Mouse (Mus musculus): ENCODE measurements around the gene Myh7b.

Myh7b gene

DNA sequence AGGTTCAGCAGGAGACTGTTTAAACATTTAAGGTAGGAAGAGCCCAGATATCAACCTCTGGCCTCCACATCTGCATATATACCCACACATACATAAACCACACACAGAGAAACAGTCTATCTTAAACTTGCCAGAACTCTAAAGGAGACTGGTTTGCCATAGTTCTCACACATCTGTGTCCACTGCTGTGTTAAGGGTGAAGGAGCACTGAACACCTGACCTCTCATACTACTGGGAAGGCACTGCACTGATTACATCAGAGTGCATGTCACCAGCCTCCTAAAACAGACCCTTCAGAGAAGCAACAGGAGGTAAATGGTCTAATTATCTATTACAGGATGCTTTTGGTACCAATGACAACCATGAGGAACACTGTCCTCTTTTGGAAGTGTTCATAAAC, 25.9 kb downstream of the Myh7b start:
- DNase-seq: peak; percentile 73

- peak; percentile 89 for DNase-seq
Measured at GRCm38 (mm10) chr2:155637411-155637810, 26.4 kb downstream of the Myh7b start.

DNA sequence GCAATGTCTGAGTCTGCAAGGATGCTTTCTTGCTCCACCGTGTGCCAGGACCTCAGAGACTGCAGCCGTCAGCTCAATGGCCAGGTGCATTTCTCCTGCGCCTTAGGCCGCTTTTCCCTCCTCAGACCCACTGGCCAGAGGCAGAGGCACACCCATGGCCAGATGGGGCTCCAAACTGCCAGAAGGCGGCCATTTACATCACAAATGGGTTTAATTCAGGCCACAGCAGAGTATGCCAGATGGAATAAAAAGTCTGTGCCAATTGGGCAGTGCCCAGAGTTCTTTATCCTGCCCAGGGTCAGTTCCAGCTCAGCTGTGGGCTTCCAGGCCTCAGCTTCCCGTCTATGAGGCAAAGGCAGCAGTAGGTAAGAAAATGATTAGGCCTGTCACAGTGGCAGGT, 29.6 kb downstream of the Myh7b start:
- DNase-seq: no peak

DNA sequence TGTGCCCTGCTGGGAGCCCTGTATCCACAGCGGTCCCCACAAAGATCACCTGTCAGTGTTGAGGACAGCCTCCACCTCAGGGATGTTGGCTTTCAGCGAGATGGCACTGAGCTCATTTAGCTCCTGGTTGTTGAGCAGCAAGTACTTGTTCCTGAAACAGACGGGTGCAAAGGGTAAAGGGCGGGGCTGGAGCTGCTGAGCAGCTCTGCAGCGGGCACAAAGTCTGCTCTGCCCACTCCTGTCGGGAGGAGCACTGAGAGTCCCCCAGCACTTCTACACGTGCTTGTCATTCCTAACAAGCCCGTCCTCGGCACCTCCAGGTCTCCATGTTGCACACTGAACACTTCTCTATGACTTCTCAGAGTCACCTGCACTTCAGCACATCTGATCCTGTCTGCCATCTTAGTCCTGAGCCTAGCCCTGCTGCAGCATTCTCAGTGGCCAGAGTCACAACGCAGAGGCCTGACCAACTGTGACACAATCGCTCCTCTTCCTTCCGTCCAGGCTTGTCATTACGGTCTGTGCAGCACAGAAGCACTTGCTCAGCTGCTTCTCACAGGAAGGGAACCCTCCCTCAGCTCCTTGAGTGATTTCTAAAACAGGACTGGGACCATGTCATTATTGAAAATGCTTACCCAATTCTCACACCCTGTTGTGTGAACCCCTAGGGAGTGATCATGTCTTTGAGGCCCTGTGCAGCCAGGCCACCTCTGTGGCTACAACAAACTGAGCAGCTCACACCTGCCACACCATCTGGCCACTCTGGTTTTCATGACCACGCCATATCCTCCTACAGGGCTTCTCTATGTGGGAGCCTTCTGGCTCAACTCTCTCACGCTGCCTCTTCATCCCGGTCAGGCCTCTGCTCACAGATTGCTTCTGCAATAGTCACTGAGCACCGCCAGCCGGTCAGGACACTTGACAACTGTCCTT, 30.8 kb downstream of the Myh7b start:
- DNase-seq: peak; percentile 87

DNA sequence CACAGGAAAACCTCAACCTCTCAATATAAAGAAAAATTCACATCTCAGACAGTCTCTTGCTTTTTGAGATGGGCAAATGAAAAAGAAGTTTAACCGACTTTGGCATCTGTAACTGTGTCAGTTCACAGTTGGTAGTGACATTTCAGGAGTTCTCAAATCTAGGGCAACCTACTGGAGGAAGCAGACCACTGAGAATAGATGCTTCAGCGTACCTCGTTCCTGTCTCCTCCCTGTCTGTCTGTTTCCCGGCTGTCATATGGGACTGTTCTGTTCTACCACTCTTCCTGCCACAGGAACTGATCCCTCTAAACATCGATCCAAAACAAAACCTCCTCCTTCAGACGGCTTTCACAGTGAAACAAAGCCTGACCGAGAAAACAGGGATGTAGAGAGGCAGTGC, 34.7 kb downstream of the Myh7b start:
- DNase-seq: no peak

DNA sequence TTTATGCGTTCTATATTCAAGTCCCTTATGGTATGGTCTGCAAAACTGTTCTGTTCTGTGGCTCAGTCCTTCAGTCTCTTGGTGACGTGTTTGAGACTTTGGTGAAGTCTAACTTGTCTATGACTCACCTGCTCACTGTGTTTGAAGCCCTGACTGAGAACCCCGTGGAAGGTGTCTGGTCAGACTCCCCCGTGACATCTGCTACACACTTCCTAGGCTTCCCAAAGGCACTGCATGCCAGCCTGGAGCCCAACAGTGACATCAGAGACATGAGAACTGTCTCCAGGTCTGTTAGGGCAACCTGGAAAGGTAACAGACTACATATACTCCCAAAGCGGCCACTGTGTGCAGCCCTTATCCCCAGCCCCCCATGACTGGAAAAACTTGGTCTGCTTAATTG, 41.6 kb downstream of the Myh7b start:
- DNase-seq: peak; percentile 55

GRCm38 (mm10) chr2:155655759-155656372, 44.9 kb downstream of the Myh7b start:
- peak; percentile 57 for DNase-seq

DNA sequence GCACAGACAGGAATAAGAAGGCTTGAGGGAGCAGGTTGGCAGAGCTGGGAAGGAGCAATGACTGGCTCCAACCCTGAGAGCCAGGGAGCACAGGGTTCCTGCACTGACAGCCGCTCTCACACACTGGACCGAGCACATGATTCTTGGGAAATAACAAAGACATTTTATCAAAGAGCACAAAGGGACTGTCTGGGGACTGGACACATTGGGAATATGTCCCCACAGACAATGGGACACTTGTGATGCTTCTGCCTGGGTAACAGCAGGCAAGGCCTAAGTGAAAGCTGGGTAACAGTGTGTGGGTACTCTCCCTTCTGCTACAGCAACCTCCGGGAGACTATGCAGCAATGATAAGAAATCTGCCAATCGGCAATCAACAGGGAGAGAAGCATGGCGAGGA, 51.4 kb downstream of the Myh7b start:
- DNase-seq: peak; percentile 66

- DNase-seq: peak; percentile 66
Measured at GRCm38 (mm10) chr2:155663097-155663496, 52.1 kb downstream of the Myh7b start.

GRCm38 (mm10) chr2:155663910-155664460, 53.0 kb downstream of the Myh7b start:
- DNase-seq: peak; percentile 81

DNA sequence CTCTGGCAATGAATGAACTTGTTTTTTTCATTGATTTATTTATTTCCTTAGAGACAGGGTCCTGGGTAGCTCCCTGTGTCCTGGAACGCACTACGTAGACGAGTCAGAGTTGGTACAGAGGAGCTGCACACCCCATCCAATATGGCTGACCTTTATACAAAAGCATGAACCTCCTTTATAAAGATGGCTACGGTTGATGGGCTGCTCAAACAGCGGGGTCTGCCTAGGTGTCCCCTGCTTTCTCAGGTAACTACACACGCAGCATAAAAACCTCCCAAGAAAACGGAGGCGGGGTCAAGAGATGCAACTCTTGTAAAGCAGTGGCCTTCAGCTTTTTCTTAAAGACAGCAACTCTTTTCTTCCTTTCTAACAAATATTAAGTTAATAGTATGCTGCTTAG, 56.9 kb downstream of the Myh7b start:
- DNase-seq: peak; percentile 75

GRCm38 (mm10) chr2:155668461-155668860, 57.4 kb downstream of the Myh7b start:
- peak; percentile 60 for DNase-seq

GRCm38 (mm10) chr2:155671236-155671635, 60.2 kb downstream of the Myh7b start:
- DNase-seq: peak; percentile 74

DNA sequence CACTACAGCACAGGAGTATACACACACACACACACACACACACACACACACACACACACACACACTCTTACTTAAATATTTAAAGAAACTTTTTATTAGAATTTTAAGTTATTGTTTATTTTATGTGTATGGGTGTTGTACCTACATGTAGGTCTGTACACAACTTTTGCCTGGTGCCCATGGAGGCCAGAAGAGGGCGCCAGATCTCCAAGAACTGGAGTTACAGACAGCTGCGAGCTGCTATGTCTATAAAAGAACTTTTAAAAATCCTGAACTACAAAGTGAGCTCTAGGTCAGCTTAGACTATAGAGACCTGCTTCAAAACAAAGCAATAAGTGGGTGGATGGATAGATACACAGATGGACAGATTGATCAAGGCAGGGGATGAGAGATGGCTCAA, 62.5 kb downstream of the Myh7b start:
- peak; percentile 84 for DNase-seq

- DNase-seq: peak; percentile 35
Measured at GRCm38 (mm10) chr2:155675118-155675517, 64.1 kb downstream of the Myh7b start.

GRCm38 (mm10) chr2:155679586-155680110, 68.6 kb downstream of the Myh7b start:
- DNase-seq: peak; percentile 55

- peak; percentile 44 for DNase-seq
Measured at GRCm38 (mm10) chr2:155680591-155680990, 69.6 kb downstream of the Myh7b start.

DNA sequence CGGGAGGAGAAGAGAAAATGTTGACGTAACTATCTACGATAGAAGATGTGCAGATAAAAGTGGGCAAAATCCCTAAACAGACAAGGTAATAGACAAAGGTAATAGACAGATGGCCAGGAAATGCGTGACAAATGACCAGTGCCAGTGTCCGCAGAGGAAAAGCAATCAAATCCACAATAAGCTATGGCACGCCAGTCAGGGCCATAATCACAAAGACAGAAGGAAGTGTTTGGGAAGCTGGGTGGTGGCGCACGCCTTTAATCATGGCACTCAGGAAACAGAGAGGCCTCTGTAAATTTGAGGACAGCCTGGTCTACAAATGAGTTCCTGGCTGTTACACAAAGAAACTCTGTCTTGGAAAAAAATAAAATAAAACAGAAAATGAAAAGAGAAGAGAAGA, 70.2 kb downstream of the Myh7b start:
- DNase-seq: peak; percentile 70

- peak; percentile 37 for DNase-seq
Measured at GRCm38 (mm10) chr2:155681874-155682273, 70.9 kb downstream of the Myh7b start.

DNA sequence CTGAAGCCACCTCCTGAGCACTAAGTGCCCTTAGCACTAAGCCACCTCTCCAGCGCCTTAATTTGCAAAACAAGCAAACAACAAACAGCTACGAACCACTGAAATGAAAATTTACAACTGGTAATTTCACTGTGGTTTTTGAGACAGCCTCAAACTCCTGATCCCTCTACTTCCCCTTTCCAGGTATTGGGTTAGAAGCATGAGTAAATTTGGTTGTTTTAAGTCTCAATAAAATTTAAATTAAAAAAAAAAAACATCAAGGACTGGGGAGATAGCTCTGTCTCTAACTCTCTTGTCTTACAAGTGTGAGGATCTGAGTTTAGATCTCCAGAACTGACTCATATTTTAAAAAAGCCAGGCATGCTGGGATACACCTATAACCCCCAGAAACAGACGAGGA, 72.1 kb downstream of the Myh7b start:
- no peak for DNase-seq

DNA sequence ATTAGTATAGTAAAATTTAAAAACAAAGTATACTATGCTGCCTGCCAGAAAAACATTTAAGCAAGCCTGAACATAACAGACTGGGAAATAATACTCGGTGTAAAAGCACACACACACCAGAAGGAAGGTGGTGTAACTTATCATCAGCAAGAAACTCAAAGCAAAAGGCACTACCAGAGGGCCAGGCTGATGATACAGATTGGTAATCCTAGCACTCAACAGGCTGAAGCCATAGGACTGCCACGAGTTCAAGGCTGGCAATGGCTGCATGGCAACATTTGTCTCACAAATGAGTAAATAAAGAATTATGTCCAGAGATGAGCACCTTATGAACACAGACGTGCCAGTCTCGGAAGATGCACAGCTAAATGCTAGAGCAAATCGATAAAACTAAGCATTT, 72.8 kb downstream of the Myh7b start:
- peak; percentile 55 for DNase-seq

Measured in heart, adult 11 months (tissue).